Mouse (Mus musculus): Measurements from ENCODE around the gene Slc24a5. TPM values are rescaled to one million over a fixed set of nuclear protein-coding genes. Genes with fewer than 3 reads are reported as not detected.

Gene Slc24a5
- polyA plus RNA-seq, 1 experiment from 2014 or later: 6.2 TPM

DNA sequence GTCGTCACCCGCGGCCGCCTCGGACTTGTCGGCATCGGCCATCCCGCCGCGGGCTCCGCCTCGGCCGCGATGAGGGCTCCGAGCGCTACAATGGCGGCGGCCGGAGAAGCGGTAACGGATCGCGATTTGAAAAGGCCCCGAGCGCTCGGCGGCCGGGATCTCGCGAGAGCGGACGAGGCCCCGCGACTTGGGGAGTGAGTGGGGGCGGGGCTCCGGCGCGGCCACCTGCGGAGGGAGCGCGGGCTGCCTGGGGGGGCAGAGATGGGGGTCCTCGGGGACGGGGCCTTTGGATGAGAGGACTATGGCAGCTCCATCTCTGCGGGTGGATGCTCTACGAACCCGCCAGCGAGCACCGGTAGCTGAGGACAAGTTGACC lies 55.5 kb downstream of the Slc24a5 start, which contains the start of gene Myef2:
Gene Myef2, minus strand, starts transcription at position 185 of the 376 bp plus-strand sequence.
- H3K27me3 ChIP-seq: no peaks in the 10 kb centered on the region
- ATAC-seq (replicated peaks): peak; percentile 88
- H3K4me1 ChIP-seq: peaks cover 32% of the 10 kb centered on the region
- H3K4me3 ChIP-seq: peak within 1 kb of the TSS; percentile 69
- H3K4me2 ChIP-seq (replicated peaks): peak within 1 kb of the TSS; percentile 52
- H3K36me3 ChIP-seq: no peaks in the 10 kb centered on the region
- peak within 1 kb of the TSS; percentile 95 for H3K9ac ChIP-seq (replicated peaks)
- H3K27ac ChIP-seq (replicated peaks): peak within 1 kb of the TSS; percentile 94
- WGBS: 1% methylated on average over 42 of the region's 48 CpGs
- no peaks in the 10 kb centered on the region for H3K9me3 ChIP-seq

DNA sequence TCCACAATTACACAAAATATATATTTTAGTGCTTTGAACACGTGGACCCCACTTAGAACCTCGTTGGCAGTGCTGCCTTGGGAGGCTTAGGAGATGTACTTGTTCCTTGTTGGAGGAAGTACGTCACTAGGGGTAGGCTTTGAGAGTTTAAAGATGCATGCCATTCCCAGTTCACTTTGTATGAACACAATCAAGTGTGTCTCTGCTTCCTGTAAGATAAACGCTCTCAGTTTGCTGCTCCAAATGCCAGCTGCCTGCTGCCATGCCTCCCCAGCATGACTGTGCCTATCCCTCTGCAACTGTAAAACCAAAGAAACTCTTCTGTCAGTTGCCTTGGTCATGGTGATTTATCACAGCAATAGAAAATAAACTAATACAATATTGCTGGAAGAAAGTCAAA lies 57.9 kb downstream of the Slc24a5 start:
- Histone ChIP-seq H3K4me3 (no peak overlapping the region), H3K27ac (replicated peaks) (no peak overlapping the region), H3K4me2 (replicated peaks) (no peak overlapping the region), H3K4me1 (peaks cover 14% of the 10 kb centered on the region), H3K27me3 (no peaks in the 10 kb centered on the region), H3K9ac (replicated peaks) (no peak overlapping the region), H3K9me3 (no peaks in the 10 kb centered on the region), H3K36me3 (no peaks in the 10 kb centered on the region)
- WGBS: 44% methylated on average over 4 of the region's 4 CpGs
- no peak for ATAC-seq (replicated peaks)

DNA sequence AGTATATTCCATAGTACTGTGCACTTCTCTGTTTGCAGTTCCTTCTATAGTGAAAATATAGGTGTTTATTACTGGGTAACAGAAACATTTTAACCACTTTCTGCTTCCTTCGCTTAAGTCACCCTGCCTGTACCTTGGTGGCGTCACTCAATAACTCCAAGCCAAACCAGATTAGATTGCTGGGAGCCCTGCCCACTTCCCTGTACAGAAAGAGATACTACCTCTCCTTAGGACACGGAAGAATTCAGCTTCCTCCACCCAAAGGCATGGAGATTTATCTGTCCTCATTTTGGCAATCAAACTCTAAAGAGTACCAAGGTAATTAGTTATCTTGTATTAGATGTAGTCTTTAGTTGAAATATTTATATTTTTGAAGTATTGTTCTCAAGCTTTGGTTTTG lies 58.9 kb downstream of the Slc24a5 start:
- Histone ChIP-seq H3K27me3 (no peaks in the 10 kb centered on the region), H3K36me3 (no peaks in the 10 kb centered on the region), H3K4me3 (no peak overlapping the region), H3K9ac (replicated peaks) (no peak overlapping the region), H3K4me2 (replicated peaks) (no peak overlapping the region), H3K9me3 (no peaks in the 10 kb centered on the region), H3K4me1 (peaks cover 4% of the 10 kb centered on the region), H3K27ac (replicated peaks) (no peak overlapping the region)
- no peak for ATAC-seq (replicated peaks)
- WGBS: 87% methylated on average over 3 of the region's 3 CpGs

DNA sequence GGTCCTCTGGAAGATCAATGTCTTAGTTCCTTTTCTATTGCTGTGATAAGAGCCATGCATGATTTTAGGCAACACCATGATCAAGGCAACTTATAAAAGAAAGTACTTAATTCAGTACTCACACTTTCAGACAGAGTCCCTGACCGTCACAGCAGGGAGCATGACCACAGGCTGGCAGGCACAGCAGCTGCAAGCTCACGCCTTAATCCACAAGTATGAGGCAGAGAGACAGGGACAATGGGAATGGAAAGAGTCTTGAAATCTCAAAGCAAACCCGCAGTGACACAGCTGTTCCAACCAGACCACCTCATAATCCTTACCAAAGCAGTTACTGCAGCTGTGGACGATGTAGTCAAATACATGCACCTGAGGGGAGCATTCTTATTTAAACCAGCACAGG lies 66.2 kb downstream of the Slc24a5 start:
- Histone ChIP-seq H3K36me3 (no peaks in the 10 kb centered on the region), H3K27me3 (no peaks in the 10 kb centered on the region), H3K4me2 (replicated peaks) (no peak overlapping the region), H3K27ac (replicated peaks) (no peak overlapping the region), H3K4me1 (peaks cover 8% of the 10 kb centered on the region; the same call in 1 of the 2 replicates), H3K9me3 (no peaks in the 10 kb centered on the region), H3K9ac (replicated peaks) (no peak overlapping the region), H3K4me3 (no peak overlapping the region)
- WGBS: 25% methylated on average over 4 of the region's 4 CpGs
- ATAC-seq (replicated peaks): no peak

DNA sequence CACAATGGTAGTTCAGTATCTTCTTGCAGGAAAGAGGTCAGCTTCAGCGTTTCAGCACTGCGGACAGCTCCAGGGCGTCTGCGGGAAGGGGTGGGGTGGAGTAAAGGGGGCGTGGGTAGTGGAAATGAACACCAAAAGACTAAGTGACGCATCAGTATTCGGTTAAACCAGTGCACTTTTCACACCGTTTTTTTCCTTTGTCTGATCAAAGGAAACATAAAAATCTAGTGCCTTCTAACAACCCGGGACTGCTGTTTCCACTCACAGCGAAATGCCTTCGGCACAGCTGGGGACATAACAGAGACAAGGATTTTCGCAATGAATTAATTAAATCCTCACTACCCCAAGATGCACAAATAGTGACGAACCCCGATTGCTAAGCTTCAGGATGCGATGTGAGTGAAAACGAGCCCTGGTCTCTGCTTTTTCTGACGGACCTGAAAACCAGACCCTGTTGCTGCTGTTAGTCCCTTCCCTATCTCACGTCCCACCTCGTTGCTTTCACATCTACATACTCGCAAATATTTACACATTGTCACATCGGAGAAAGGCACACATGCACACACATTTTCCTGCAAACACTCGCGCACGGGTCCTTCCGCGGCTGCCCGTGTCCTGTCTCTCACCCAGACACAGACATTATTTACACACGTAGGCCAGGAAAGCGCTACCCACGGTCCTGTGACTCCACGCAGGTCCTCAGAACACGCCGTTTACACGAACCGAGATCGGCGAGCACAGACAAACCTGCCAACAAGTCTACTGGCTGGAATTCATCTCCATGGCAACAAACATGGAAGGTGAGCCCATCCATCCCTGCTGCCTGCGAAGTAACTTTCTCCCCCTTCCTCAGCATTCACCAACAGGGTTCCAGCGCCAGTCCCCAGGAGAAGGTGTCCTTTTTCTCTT lies 68.2 kb downstream of the Slc24a5 start, which contains the start of gene Ctxn2:
Gene Ctxn2, plus strand, starts transcription at position 790 of the 909 bp plus-strand sequence.
- H3K27ac ChIP-seq (replicated peaks): peak within 1 kb of the TSS; percentile 75
- H3K36me3 ChIP-seq: no peaks in the 10 kb centered on the region
- peak within 1 kb of the TSS; percentile 53 for H3K4me3 ChIP-seq
- no peaks in the 10 kb centered on the region for H3K27me3 ChIP-seq
- no peaks in the 10 kb centered on the region for H3K9me3 ChIP-seq
- peak within 1 kb of the TSS; percentile 54 for H3K9ac ChIP-seq (replicated peaks)
- under 1% methylated on average over 39 of the region's 39 CpGs for WGBS
- peak; percentile 79 for ATAC-seq (replicated peaks)
- H3K4me1 ChIP-seq: peaks cover 8% of the 10 kb centered on the region; the same call in 1 of the 2 replicates
- peak within 1 kb of the TSS; percentile 70 for H3K4me2 ChIP-seq (replicated peaks)

DNA sequence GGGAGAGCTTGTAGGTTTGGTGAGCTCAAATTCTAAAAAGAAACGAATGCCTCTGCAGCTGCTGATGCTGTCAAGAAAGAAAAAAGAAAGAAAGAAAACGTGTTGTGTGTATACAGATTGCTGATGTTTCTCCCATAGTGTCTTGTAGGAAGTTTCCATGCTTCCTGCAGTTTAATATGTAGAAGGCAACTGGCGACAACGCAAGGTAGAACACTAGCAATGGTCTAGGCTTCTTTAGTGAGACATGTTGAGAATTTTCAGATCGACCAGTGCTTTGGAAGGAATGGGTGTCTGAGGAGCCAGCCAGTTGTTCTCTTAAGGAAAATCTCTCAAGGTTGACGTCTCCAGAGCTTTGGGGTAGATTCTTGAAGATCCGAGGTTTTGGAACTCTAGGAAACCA lies 68.9 kb downstream of the Slc24a5 start:
- peak overlapping the region; percentile 75 for H3K27ac ChIP-seq (replicated peaks)
- no peaks in the 10 kb centered on the region for H3K27me3 ChIP-seq
- peak overlapping the region; percentile 54; the same call in 1 of the 2 replicates for H3K9ac ChIP-seq (replicated peaks)
- H3K9me3 ChIP-seq: no peaks in the 10 kb centered on the region
- H3K4me3 ChIP-seq: peak overlapping the region; percentile 53
- WGBS: 29% methylated on average over 7 of the region's 7 CpGs
- no peaks in the 10 kb centered on the region for H3K36me3 ChIP-seq
- ATAC-seq (replicated peaks): no peak
- H3K4me1 ChIP-seq: peaks cover 11% of the 10 kb centered on the region
- peak overlapping the region; percentile 70 for H3K4me2 ChIP-seq (replicated peaks)

Other genes starting within 250 kb of the Slc24a5 start
- 262 TPM in 2 replicates for gene Myef2, start 55.5 kb downstream of the Slc24a5 start, polyA plus RNA-seq (2015; fragmentation: Nextera tagmentation; extraction: Ambion mirVana)
- gene Ctxn2, start 68.6 kb downstream of the Slc24a5 start, polyA plus RNA-seq (2015; fragmentation: Nextera tagmentation; extraction: Ambion mirVana): 4.6 and 4.7 TPM in 2 replicates
- gene Slc12a1, start 84.4 kb downstream of the Slc24a5 start, polyA plus RNA-seq (2015; fragmentation: Nextera tagmentation; extraction: Ambion mirVana): 0.06 TPM in 1 of 2 replicates, not detected in the other
- gene Dut, start 179.1 kb downstream of the Slc24a5 start, polyA plus RNA-seq (2015; fragmentation: Nextera tagmentation; extraction: Ambion mirVana): 105 and 118 TPM in 2 replicates

All from forebrain, embryonic 15.5 days (tissue).